Mouse (Mus musculus): ENCODE results near the gene Ampd2. TPM values are rescaled to one million over a fixed set of nuclear protein-coding genes. Genes with fewer than 3 reads are reported as not detected.

Ampd2 gene
- polyA plus RNA-seq, 1 experiment from 2014 or later: 11.6 TPM

DNA sequence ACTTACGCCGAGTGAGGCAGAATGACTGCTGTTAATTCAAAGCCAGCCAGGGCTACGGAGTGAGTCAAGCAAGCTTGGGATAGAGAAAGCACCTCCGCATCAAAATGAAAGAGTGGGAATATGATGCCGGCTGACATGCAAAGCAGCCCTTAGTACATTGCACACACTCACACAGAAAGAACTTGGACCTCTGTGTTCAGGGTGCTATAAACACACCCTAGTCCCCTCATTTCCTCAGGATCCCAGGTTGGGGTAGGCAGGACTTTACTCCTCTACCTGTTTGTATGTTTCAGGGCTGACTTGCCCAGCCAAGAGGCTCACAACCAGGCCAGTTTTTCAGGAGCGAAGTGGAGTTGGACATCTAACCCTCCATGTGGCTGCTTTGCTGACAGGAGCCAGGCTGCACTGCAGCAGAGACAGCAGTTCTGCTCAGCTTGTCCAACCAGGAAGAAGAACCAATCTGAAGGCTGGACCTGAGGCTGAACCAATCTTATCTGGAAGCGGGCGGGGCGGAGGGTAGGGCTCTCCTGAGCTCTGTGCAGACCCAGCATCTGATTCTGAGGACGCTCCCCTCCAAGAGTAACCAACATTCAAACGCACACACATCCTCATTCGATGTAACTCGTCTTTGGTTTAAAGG is 17.1 kb downstream of the Ampd2 start:
- H3K27me3 ChIP-seq (replicated peaks; ENCODE audit: insufficient read depth, low read length): no peaks in the 10 kb centered on the region
- no peak overlapping the region for H3K27ac ChIP-seq (ENCODE audit: low read length)
- H3K9ac ChIP-seq (replicated peaks; ENCODE audit: low read depth): no peak overlapping the region
- H3K4me2 ChIP-seq (replicated peaks; ENCODE audit: low read depth, low read length): 0 out of 2 replicates have a peak overlapping the region, but pooled peaks have one; percentile 9
- H3K9me3 ChIP-seq (ENCODE audit: low read length): no peaks in the 10 kb centered on the region
- whole genome bisulfite sequencing: 61% methylated on average over 13 of the region's 13 CpGs
- H3K36me3 ChIP-seq (ENCODE audit: insufficient read depth, low read length): no peaks in the 10 kb centered on the region
- no peak for TF ChIP-seq CTCF (IDR thresholded peaks at IDR 0.05)
- no peak for TF ChIP-seq EP300 (IDR thresholded peaks at IDR 0.05)
- no peak overlapping the region for H3K4me3 ChIP-seq (ENCODE audit: low read depth, low read length)
- H3K4me1 ChIP-seq (ENCODE audit: insufficient read depth, low read depth, low read length): no peaks in the 10 kb centered on the region
- no peak for DNase-seq (ENCODE audit: low spot score)
- no peak for ATAC-seq

DNA sequence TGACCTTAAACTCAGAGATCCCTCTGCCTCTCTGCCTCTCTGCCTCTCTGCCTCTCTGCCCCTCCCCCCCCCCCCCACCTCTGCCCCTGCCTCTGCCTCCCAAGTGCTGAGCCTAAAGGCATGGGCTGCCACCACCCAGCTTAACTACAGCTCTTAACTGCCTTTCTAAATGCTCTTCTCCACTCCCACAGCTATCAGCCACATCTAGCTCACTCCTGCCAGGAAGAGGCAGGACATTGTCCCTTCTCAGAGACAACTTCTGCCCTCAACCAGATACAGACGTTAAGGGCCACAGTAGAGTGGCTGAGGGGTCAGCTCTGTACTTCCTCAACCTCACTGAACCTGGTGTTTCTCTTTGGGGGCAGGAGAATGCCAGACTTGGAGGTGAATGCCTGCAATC is 17.6 kb downstream of the Ampd2 start:
- H3K4me2 ChIP-seq (replicated peaks; ENCODE audit: low read depth, low read length): no peak overlapping the region
- WGBS: 8% methylated on average over 1 of the region's 1 CpGs
- no peak for ATAC-seq
- no peak for DNase-seq (ENCODE audit: low spot score)
- H3K36me3 ChIP-seq (ENCODE audit: insufficient read depth, low read length): no peaks in the 10 kb centered on the region
- no peak overlapping the region for H3K9ac ChIP-seq (replicated peaks; ENCODE audit: low read depth)
- H3K4me1 ChIP-seq (ENCODE audit: insufficient read depth, low read depth, low read length): no peaks in the 10 kb centered on the region
- H3K27ac ChIP-seq (ENCODE audit: low read length): no peak overlapping the region
- TF ChIP-seq EP300 (IDR thresholded peaks at IDR 0.05) (no peak), CTCF (IDR thresholded peaks at IDR 0.05) (no peak)
- H3K27me3 ChIP-seq (replicated peaks; ENCODE audit: insufficient read depth, low read length): no peaks in the 10 kb centered on the region
- no peaks in the 10 kb centered on the region for H3K9me3 ChIP-seq (ENCODE audit: low read length)
- H3K4me3 ChIP-seq (ENCODE audit: low read depth, low read length): no peak overlapping the region

- Histone ChIP-seq H3K36me3 (ENCODE audit: insufficient read depth, low read length) (no peaks in the 10 kb centered on the region), H3K9me3 (ENCODE audit: low read length) (no peaks in the 10 kb centered on the region), H3K4me3 (ENCODE audit: low read depth, low read length) (no peak overlapping the region), H3K4me2 (replicated peaks; ENCODE audit: low read depth, low read length) (no peak overlapping the region), H3K4me1 (ENCODE audit: insufficient read depth, low read depth, low read length) (no peaks in the 10 kb centered on the region), H3K27ac (ENCODE audit: low read length) (no peak overlapping the region), H3K9ac (replicated peaks; ENCODE audit: low read depth) (no peak overlapping the region), H3K27me3 (replicated peaks; ENCODE audit: insufficient read depth, low read length) (no peaks in the 10 kb centered on the region)
- TF ChIP-seq EP300 (IDR thresholded peaks at IDR 0.05): no peak
- TF ChIP-seq CTCF (IDR thresholded peaks at IDR 0.05): no peak
- DNase-seq (ENCODE audit: low spot score): no peak
- 46% methylated on average over 6 of the region's 6 CpGs for WGBS
- no peak for ATAC-seq
These were observed 19.0 kb downstream of the Ampd2 start for GRCm38 (mm10) chr3:108067370-108067934.

DNA sequence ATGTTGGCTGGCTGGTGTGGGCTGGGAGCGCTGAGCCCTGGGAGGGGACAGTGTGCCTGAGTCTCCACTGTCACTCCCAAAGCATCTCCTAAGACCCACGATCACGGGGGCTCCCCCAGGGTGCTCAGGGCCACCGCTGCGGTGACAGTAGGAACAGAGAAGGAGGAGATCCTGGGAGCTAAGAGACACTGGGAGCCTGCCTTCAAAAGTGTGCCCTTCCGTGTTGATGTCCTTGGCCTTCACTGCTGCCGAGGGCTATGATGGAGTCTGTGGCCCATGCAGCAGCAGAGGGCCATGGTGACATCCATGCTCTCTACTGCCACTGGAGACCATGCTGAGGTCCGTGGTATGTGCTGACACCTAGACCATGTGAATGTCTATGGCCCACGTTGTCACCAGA is 20.9 kb downstream of the Ampd2 start:
- ATAC-seq: no peak
- 74% methylated on average over 9 of the region's 9 CpGs for WGBS
- no peaks in the 10 kb centered on the region for H3K27me3 ChIP-seq (replicated peaks; ENCODE audit: insufficient read depth, low read length)

GRCm38 (mm10) chr3:108064672-108065071 is 21.8 kb downstream of the Ampd2 start:
- Histone ChIP-seq H3K4me2 (replicated peaks; ENCODE audit: low read depth, low read length) (no peak overlapping the region), H3K36me3 (ENCODE audit: insufficient read depth, low read length) (no peaks in the 10 kb centered on the region), H3K27ac (ENCODE audit: low read length) (no peak overlapping the region), H3K9me3 (ENCODE audit: low read length) (no peaks in the 10 kb centered on the region), H3K4me3 (ENCODE audit: low read depth, low read length) (no peak overlapping the region), H3K4me1 (ENCODE audit: insufficient read depth, low read depth, low read length) (no peaks in the 10 kb centered on the region), H3K27me3 (replicated peaks; ENCODE audit: insufficient read depth, low read length) (no peaks in the 10 kb centered on the region), H3K9ac (replicated peaks; ENCODE audit: low read depth) (no peak overlapping the region)
- no peak for TF ChIP-seq EP300 (IDR thresholded peaks at IDR 0.05)
- TF ChIP-seq CTCF (IDR thresholded peaks at IDR 0.05): no peak
- DNase-seq (ENCODE audit: low spot score) (no peak), ATAC-seq (no peak)
- WGBS: 58% methylated on average over 4 of the region's 4 CpGs

More for the DNA sequence above, 20.9 kb downstream of the Ampd2 start:
- H3K4me2 ChIP-seq (replicated peaks; ENCODE audit: low read depth, low read length): no peak overlapping the region
- H3K4me3 ChIP-seq (ENCODE audit: low read depth, low read length): no peak overlapping the region
- H3K4me1 ChIP-seq (ENCODE audit: insufficient read depth, low read depth, low read length): no peaks in the 10 kb centered on the region
- no peaks in the 10 kb centered on the region for H3K9me3 ChIP-seq (ENCODE audit: low read length)
- no peak for DNase-seq (ENCODE audit: low spot score)
- no peaks in the 10 kb centered on the region for H3K36me3 ChIP-seq (ENCODE audit: insufficient read depth, low read length)
- TF ChIP-seq EP300 (IDR thresholded peaks at IDR 0.05) (no peak), CTCF (IDR thresholded peaks at IDR 0.05) (no peak)
- no peak overlapping the region for H3K27ac ChIP-seq (ENCODE audit: low read length)
- no peak overlapping the region for H3K9ac ChIP-seq (replicated peaks; ENCODE audit: low read depth)

DNA sequence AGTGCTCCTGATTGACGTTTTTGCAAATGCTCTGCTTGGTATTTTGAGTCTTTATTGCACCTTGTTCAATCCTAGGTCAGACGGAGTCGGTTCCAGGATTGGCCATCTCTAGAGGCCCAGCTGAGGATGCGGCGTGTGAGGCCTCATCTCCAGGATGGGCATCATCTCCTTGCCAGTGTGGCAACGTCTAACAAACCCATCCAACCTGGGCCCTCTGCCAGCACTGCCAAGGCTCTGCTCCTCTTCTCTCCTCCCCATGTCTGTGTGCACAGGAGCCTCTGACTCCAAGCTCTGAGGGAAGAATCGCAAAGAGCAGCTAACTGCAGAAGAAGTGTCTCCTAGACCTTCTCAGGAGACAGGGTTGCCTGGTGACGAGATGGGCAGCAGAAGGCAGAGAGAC is 23.8 kb downstream of the Ampd2 start:
- ATAC-seq (no peak), DNase-seq (ENCODE audit: low spot score) (no peak)
- TF ChIP-seq CTCF (IDR thresholded peaks at IDR 0.05) (no peak), EP300 (IDR thresholded peaks at IDR 0.05) (no peak)
- no peak overlapping the region for H3K4me2 ChIP-seq (replicated peaks; ENCODE audit: low read depth, low read length)
- no peaks in the 10 kb centered on the region for H3K9me3 ChIP-seq (ENCODE audit: low read length)
- no peaks in the 10 kb centered on the region for H3K36me3 ChIP-seq (ENCODE audit: insufficient read depth, low read length)
- no peak overlapping the region for H3K27ac ChIP-seq (ENCODE audit: low read length)
- H3K9ac ChIP-seq (replicated peaks; ENCODE audit: low read depth): no peak overlapping the region
- H3K4me1 ChIP-seq (ENCODE audit: insufficient read depth, low read depth, low read length): no peaks in the 10 kb centered on the region
- H3K4me3 ChIP-seq (ENCODE audit: low read depth, low read length): no peak overlapping the region
- H3K27me3 ChIP-seq (replicated peaks; ENCODE audit: insufficient read depth, low read length): no peaks in the 10 kb centered on the region
- WGBS: 79% methylated on average over 8 of the region's 8 CpGs
